In genomic region chr7:45161612-45162473, GRCm38 (mm10) we compare ENCODE assay signal across 8 mouse cellular contexts. TPM values are rescaled to one million over a fixed set of nuclear protein-coding genes. Genes with fewer than 3 reads are reported as not detected.
DNase-seq lines count a peak whose midpoint lies in the region; ATAC-seq lines count a peak whose summit lies in the region.

No protein-coding gene starts in this region.

- peak; percentile 92 for ATAC-seq in hindbrain, embryonic 14.5 days (ENCODE audit: low FRiP score)

- H3K36me3 ChIP-seq in hindbrain, embryonic 14.5 days (replicated peaks; ENCODE audit: control insufficient read depth, insufficient read depth), result peaks cover 22% of the 10 kb centered on the region

- H3K4me3 ChIP-seq in hindbrain, embryonic 14.5 days (replicated peaks; ENCODE audit: low read length), result peak overlapping the region; percentile 34

- 0 out of 2 replicates have a peak overlapping the region, but pooled peaks have one; percentile 20 for H3K27ac ChIP-seq in hindbrain, embryonic 14.5 days

- 5% methylated on average over 35 of the region's 35 CpGs for WGBS in hindbrain, embryonic 14.5 days

- H3K4me1 ChIP-seq in hindbrain, embryonic 14.5 days (replicated peaks; ENCODE audit: control insufficient read depth, insufficient read depth, low read length), result peaks cover 18% of the 10 kb centered on the region

- peak overlapping the region; percentile 70 for H3K4me2 ChIP-seq in hindbrain, embryonic 14.5 days (replicated peaks)

- peaks cover 44% of the 10 kb centered on the region for H3K27me3 ChIP-seq in hindbrain, embryonic 14.5 days (ENCODE audit: control insufficient read depth, insufficient read depth, low read length)

- peak; percentile 87 for DNase-seq in T-cell, adult 2 months (ENCODE audit: low spot score)
- peak; percentile 99 to 100 for DNase-seq in cerebellum, postnatal 25 days
- peak; percentile 89 to 90 for DNase-seq in frontal cortex, postnatal 25 days (ENCODE audit: low spot score in 2 of 2)
- DNase-seq in hindbrain, embryonic 14.5 days (ENCODE audit: low spot score), result peak; percentile 90
- DNase-seq in layer of hippocampus, postnatal 25 days (ENCODE audit: extremely low spot score in 1 of 2, low spot score in 1 of 2), result peak; percentile 96 to 98
- peak; percentile 91 for DNase-seq in lung, postnatal 14 days
- peak; percentile 94 for DNase-seq in retina, embryonic 14.5 days (ENCODE audit: low spot score)
- peak; percentile 90 to 92 for DNase-seq in thymus, postnatal 36 days

- H3K9ac ChIP-seq in hindbrain, embryonic 14.5 days, result 0 out of 2 replicates have a peak overlapping the region, but pooled peaks have one; percentile 26

- no peaks in the 10 kb centered on the region for H3K9me3 ChIP-seq in hindbrain, embryonic 14.5 days (ENCODE audit: control insufficient read depth, low read length)

RNA-seq across cellular contexts. Expression of gene Slc17a7, which starts 1.9 kb away (rescaled TPM):
- 0.47 and 0.48 TPM in 2 replicates for polyA plus RNA-seq in hindbrain, embryonic 14.5 days (2014; fragmentation: Nextera tagmentation; extraction: Ambion mirVana)
- total RNA-seq in layer of hippocampus, postnatal 25 days (2021), result 1,000 to 10,000 TPM; 1,494 to 1,551 TPM

RNA-seq across cellular contexts. Expression of gene Aldh16a1, which starts 7.5 kb away (rescaled TPM):
- 16.0 and 21.3 TPM in 2 replicates for polyA plus RNA-seq in hindbrain, embryonic 14.5 days (2014; fragmentation: Nextera tagmentation; extraction: Ambion mirVana)
- 10 to 100 TPM; 10.9 to 13.6 TPM for total RNA-seq in layer of hippocampus, postnatal 25 days (2021)

RNA-seq across cellular contexts. Expression of gene Pih1d1, which starts 7.7 kb away (rescaled TPM):
- 91.0 and 93.5 TPM in 2 replicates for polyA plus RNA-seq in hindbrain, embryonic 14.5 days (2014; fragmentation: Nextera tagmentation; extraction: Ambion mirVana)
- total RNA-seq in layer of hippocampus, postnatal 25 days (2021), result 10 to 100 TPM; 43.2 to 47.0 TPM

RNA-seq across cellular contexts. Expression of gene Gfy, which starts 17.5 kb away (rescaled TPM):
- polyA plus RNA-seq in hindbrain, embryonic 14.5 days (2014; fragmentation: Nextera tagmentation; extraction: Ambion mirVana), result not detected in 2 replicates
- under 1 TPM in 1 of 2 experiments, not detected in 1; 0.26 TPM for total RNA-seq in layer of hippocampus, postnatal 25 days (2021)

RNA-seq across cellular contexts. Expression of gene Pth2, which starts 19.0 kb away (rescaled TPM):
- polyA plus RNA-seq in hindbrain, embryonic 14.5 days (2014; fragmentation: Nextera tagmentation; extraction: Ambion mirVana), result 0.83 TPM in 1 of 2 replicates, not detected in the other
- not detected for total RNA-seq in layer of hippocampus, postnatal 25 days (2021)

Comparison
In these comparisons a context has a peak if more than half of its experiments do, and no peak if none do; other contexts are left out.
1. Peak in every context shown above with its lines: DNase-seq, ATAC-seq, H3K4me3 ChIP-seq and H3K27ac ChIP-seq.